Mouse (Mus musculus): ENCODE measurements around the gene Tec.

DNA sequence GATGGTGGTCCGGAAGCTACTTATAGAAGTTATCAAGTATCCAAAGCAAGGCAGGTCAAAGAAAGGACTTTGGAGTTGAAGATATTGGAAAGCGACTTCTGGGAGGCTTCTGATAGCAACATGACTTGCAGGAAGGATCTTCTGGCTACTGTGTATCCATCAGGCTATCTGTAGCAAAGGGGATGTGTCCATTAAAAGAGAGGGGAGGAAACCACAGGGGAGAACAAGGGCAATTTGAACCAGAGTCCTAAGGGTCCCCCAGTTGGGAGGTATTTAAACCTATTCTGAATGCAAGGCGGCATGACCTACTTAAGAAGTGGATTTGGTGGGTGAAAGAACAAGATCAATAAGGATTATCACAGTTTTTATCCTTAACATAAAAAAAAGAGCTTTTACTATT, 43.0 kb upstream of the Tec start:
- no peak for TF ChIP-seq POLR2A (IDR thresholded peaks at IDR 0.05; ENCODE audit: insufficient read depth, low read depth, low read length)
- no peak for TF ChIP-seq CTCF (IDR thresholded peaks at IDR 0.05; ENCODE audit: insufficient read depth, low read depth, low read length)

Data from olfactory bulb, adult 2 months (tissue).